Mouse (Mus musculus): ENCODE results near the gene Thegl. TPM values are rescaled to one million over a fixed set of nuclear protein-coding genes. Genes with fewer than 3 reads are reported as not detected.
A peak's percentile ranks its signal among the peaks of the same experiment; 100 is the strongest.

Thegl gene
- polyA plus RNA-seq, 1 experiment from 2014 or later = 0.08 TPM

DNA sequence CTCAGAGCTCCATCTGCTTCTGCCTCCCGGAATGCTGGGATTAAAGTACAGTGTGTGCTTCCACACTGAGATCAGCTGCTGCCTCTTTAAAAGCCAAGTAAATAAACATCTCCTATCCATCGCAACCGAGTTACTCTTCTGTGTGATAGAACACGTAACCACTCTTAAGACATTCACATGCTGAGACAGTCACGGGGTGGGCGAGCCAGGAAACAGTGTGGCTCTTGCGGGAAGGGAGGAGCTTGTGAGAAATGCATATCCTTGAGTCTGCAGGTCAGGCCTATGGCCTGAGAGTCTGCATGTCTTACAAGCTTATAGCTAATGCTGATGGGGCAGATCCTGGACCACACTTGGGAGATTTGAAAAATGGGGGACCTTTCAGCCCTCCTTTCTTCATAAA, 70.7 kb downstream of the Thegl start:
- no peaks in the 10 kb centered on the region for H3K36me3 ChIP-seq (ENCODE audit: control insufficient read depth, insufficient read depth, low read length)
- no peak overlapping the region for H3K27ac ChIP-seq (ENCODE audit: low read length)
- no peaks in the 10 kb centered on the region for H3K4me1 ChIP-seq (ENCODE audit: control insufficient read depth, insufficient read depth, low read length)
- no peak for ATAC-seq (ENCODE audit: insufficient read depth, low FRiP score)
- no peak overlapping the region for H3K4me3 ChIP-seq (replicated peaks; ENCODE audit: low read length)
- WGBS = 81% methylated on average over 7 of the region's 7 CpGs
- H3K9ac ChIP-seq (ENCODE audit: low read length) = no peak overlapping the region
- no peaks in the 10 kb centered on the region for H3K27me3 ChIP-seq (ENCODE audit: control insufficient read depth, insufficient read depth, low read length)
- no peaks in the 10 kb centered on the region for H3K9me3 ChIP-seq (replicated peaks; ENCODE audit: control insufficient read depth, low read length)
- H3K4me2 ChIP-seq (ENCODE audit: low read depth, low read length) = no peak overlapping the region

GRCm38 (mm10) chr5:77087122-77087521, 71.3 kb downstream of the Thegl start:
- Histone ChIP-seq H3K27me3 (ENCODE audit: control insufficient read depth, insufficient read depth, low read length) (no peaks in the 10 kb centered on the region), H3K27ac (ENCODE audit: low read length) (no peak overlapping the region), H3K36me3 (ENCODE audit: control insufficient read depth, insufficient read depth, low read length) (no peaks in the 10 kb centered on the region), H3K9me3 (replicated peaks; ENCODE audit: control insufficient read depth, low read length) (no peaks in the 10 kb centered on the region), H3K9ac (ENCODE audit: low read length) (no peak overlapping the region), H3K4me2 (ENCODE audit: low read depth, low read length) (no peak overlapping the region), H3K4me3 (replicated peaks; ENCODE audit: low read length) (no peak overlapping the region), H3K4me1 (ENCODE audit: control insufficient read depth, insufficient read depth, low read length) (no peaks in the 10 kb centered on the region)
- 79% methylated on average over 3 of the region's 3 CpGs for WGBS
- no peak for ATAC-seq (ENCODE audit: insufficient read depth, low FRiP score)

- no peak overlapping the region for H3K4me2 ChIP-seq (ENCODE audit: low read depth, low read length)
- H3K9ac ChIP-seq (ENCODE audit: low read length) = no peak overlapping the region
- H3K4me3 ChIP-seq (replicated peaks; ENCODE audit: low read length) = no peak overlapping the region
- H3K36me3 ChIP-seq (ENCODE audit: control insufficient read depth, insufficient read depth, low read length) = no peaks in the 10 kb centered on the region
- WGBS = 60% methylated on average over 1 of the region's 1 CpGs
- H3K4me1 ChIP-seq (ENCODE audit: control insufficient read depth, insufficient read depth, low read length) = peaks cover 4% of the 10 kb centered on the region; the same call in 1 of the 2 replicates
- no peak overlapping the region for H3K27ac ChIP-seq (ENCODE audit: low read length)
- no peaks in the 10 kb centered on the region for H3K9me3 ChIP-seq (replicated peaks; ENCODE audit: control insufficient read depth, low read length)
- ATAC-seq (ENCODE audit: insufficient read depth, low FRiP score) = no peak
- no peaks in the 10 kb centered on the region for H3K27me3 ChIP-seq (ENCODE audit: control insufficient read depth, insufficient read depth, low read length)
Measured at GRCm38 (mm10) chr5:77089294-77089693, 73.5 kb downstream of the Thegl start.

- Histone ChIP-seq H3K9ac (ENCODE audit: low read length) (no peak overlapping the region), H3K27me3 (ENCODE audit: control insufficient read depth, insufficient read depth, low read length) (no peaks in the 10 kb centered on the region), H3K4me3 (replicated peaks; ENCODE audit: low read length) (no peak overlapping the region), H3K4me2 (ENCODE audit: low read depth, low read length) (no peak overlapping the region), H3K4me1 (ENCODE audit: control insufficient read depth, insufficient read depth, low read length) (peaks cover 4% of the 10 kb centered on the region; the same call in 1 of the 2 replicates), H3K27ac (ENCODE audit: low read length) (no peak overlapping the region), H3K36me3 (ENCODE audit: control insufficient read depth, insufficient read depth, low read length) (no peaks in the 10 kb centered on the region), H3K9me3 (replicated peaks; ENCODE audit: control insufficient read depth, low read length) (no peaks in the 10 kb centered on the region)
- ATAC-seq (ENCODE audit: insufficient read depth, low FRiP score) = no peak
- WGBS = 83% methylated on average over 8 of the region's 8 CpGs
Measured at GRCm38 (mm10) chr5:77089901-77090300, 74.1 kb downstream of the Thegl start.

- no peak for ATAC-seq (ENCODE audit: insufficient read depth, low FRiP score)
- 66% methylated on average over 5 of the region's 5 CpGs for WGBS
- peaks cover 4% of the 10 kb centered on the region; the same call in 1 of the 2 replicates for H3K4me1 ChIP-seq (ENCODE audit: control insufficient read depth, insufficient read depth, low read length)
- no peak overlapping the region for H3K4me3 ChIP-seq (replicated peaks; ENCODE audit: low read length)
- H3K9ac ChIP-seq (ENCODE audit: low read length) = no peak overlapping the region
- H3K27ac ChIP-seq (ENCODE audit: low read length) = no peak overlapping the region
- no peaks in the 10 kb centered on the region for H3K9me3 ChIP-seq (replicated peaks; ENCODE audit: control insufficient read depth, low read length)
- no peaks in the 10 kb centered on the region for H3K36me3 ChIP-seq (ENCODE audit: control insufficient read depth, insufficient read depth, low read length)
- H3K4me2 ChIP-seq (ENCODE audit: low read depth, low read length) = no peak overlapping the region
- H3K27me3 ChIP-seq (ENCODE audit: control insufficient read depth, insufficient read depth, low read length) = no peaks in the 10 kb centered on the region
Measured at GRCm38 (mm10) chr5:77090521-77091096, 74.8 kb downstream of the Thegl start.

DNA sequence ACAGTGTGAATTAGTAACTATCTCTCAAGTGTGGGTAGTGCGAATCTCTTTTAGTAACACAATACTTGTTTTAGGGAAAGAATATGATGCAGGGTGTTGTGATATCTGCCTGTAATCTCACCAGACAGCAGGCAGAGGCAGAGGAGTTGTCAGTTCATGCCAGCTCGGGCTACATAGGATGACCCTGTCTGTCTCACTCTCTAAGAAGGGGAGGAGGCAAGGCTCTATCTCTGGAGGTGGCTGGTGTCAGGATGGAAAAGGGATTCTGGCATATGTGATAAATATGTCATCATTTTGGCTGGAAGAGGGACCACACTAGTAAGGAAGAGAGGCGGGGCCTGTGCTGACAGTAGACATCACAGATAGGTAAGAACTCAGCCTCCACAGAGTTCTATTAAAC, 76.1 kb downstream of the Thegl start:
- H3K27ac ChIP-seq (ENCODE audit: low read length) = no peak overlapping the region
- 79% methylated on average over 3 of the region's 3 CpGs for WGBS
- no peak for ATAC-seq (ENCODE audit: insufficient read depth, low FRiP score)
- H3K9ac ChIP-seq (ENCODE audit: low read length) = no peak overlapping the region
- H3K27me3 ChIP-seq (ENCODE audit: control insufficient read depth, insufficient read depth, low read length) = no peaks in the 10 kb centered on the region
- H3K4me3 ChIP-seq (replicated peaks; ENCODE audit: low read length) = no peak overlapping the region
- no peaks in the 10 kb centered on the region for H3K9me3 ChIP-seq (replicated peaks; ENCODE audit: control insufficient read depth, low read length)
- H3K4me2 ChIP-seq (ENCODE audit: low read depth, low read length) = no peak overlapping the region
- H3K36me3 ChIP-seq (ENCODE audit: control insufficient read depth, insufficient read depth, low read length) = no peaks in the 10 kb centered on the region
- peaks cover 4% of the 10 kb centered on the region; the same call in 1 of the 2 replicates for H3K4me1 ChIP-seq (ENCODE audit: control insufficient read depth, insufficient read depth, low read length)

DNA sequence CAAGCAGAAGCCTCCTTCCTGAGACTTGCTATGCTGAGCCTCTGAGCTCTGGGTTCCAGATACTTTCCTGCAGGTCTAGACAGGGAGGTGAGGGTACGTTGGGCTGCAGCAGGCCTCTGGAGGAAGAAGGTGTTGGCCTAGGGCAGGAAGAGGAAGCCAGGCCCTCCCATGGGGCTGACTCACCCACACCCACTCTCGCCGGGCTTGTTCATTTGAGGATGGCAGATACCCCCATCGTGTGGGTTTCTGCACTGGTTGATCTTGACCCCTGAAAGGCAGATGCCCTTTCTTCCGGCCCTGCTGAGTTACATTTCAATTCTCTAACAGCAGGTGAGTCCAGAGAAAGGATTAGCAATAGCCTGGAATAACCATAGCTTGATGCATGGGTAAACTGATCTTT, 76.7 kb downstream of the Thegl start:
- Histone ChIP-seq H3K9ac (ENCODE audit: low read length) (no peak overlapping the region), H3K27ac (ENCODE audit: low read length) (no peak overlapping the region), H3K4me3 (replicated peaks; ENCODE audit: low read length) (no peak overlapping the region), H3K27me3 (ENCODE audit: control insufficient read depth, insufficient read depth, low read length) (no peaks in the 10 kb centered on the region), H3K9me3 (replicated peaks; ENCODE audit: control insufficient read depth, low read length) (no peaks in the 10 kb centered on the region), H3K4me1 (ENCODE audit: control insufficient read depth, insufficient read depth, low read length) (peaks cover 4% of the 10 kb centered on the region; the same call in 1 of the 2 replicates), H3K36me3 (ENCODE audit: control insufficient read depth, insufficient read depth, low read length) (no peaks in the 10 kb centered on the region), H3K4me2 (ENCODE audit: low read depth, low read length) (no peak overlapping the region)
- ATAC-seq (ENCODE audit: insufficient read depth, low FRiP score) = no peak
- 79% methylated on average over 5 of the region's 5 CpGs for WGBS

DNA sequence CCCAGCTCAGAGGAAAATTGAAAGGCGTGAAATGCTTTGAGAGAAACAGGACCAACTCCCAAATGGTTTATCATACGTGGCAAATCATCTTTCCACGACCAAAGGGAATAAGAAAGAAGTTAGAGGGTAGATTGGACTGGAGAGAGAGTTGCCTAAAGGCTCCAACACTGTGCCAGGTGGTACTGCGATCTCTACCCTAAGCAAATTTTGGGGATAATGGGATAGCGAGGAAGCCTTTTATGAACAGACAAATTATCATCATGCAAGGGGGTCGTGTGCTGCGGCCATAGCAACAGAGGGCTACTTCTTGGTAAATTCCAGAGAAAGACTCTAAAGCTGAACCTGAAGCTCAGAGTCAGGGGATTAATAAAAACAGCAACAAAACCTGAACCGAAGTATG, 78.1 kb downstream of the Thegl start:
- Histone ChIP-seq H3K27me3 (ENCODE audit: control insufficient read depth, insufficient read depth, low read length) (no peaks in the 10 kb centered on the region), H3K4me2 (ENCODE audit: low read depth, low read length) (peak overlapping the region; percentile 99), H3K4me1 (ENCODE audit: control insufficient read depth, insufficient read depth, low read length) (peaks cover 4% of the 10 kb centered on the region; the same call in 1 of the 2 replicates), H3K27ac (ENCODE audit: low read length) (no peak overlapping the region), H3K4me3 (replicated peaks; ENCODE audit: low read length) (peak overlapping the region; percentile 57), H3K9me3 (replicated peaks; ENCODE audit: control insufficient read depth, low read length) (no peaks in the 10 kb centered on the region), H3K9ac (ENCODE audit: low read length) (no peak overlapping the region), H3K36me3 (ENCODE audit: control insufficient read depth, insufficient read depth, low read length) (no peaks in the 10 kb centered on the region)
- WGBS = 44% methylated on average over 8 of the region's 8 CpGs
- ATAC-seq (ENCODE audit: insufficient read depth, low FRiP score) = no peak

DNA sequence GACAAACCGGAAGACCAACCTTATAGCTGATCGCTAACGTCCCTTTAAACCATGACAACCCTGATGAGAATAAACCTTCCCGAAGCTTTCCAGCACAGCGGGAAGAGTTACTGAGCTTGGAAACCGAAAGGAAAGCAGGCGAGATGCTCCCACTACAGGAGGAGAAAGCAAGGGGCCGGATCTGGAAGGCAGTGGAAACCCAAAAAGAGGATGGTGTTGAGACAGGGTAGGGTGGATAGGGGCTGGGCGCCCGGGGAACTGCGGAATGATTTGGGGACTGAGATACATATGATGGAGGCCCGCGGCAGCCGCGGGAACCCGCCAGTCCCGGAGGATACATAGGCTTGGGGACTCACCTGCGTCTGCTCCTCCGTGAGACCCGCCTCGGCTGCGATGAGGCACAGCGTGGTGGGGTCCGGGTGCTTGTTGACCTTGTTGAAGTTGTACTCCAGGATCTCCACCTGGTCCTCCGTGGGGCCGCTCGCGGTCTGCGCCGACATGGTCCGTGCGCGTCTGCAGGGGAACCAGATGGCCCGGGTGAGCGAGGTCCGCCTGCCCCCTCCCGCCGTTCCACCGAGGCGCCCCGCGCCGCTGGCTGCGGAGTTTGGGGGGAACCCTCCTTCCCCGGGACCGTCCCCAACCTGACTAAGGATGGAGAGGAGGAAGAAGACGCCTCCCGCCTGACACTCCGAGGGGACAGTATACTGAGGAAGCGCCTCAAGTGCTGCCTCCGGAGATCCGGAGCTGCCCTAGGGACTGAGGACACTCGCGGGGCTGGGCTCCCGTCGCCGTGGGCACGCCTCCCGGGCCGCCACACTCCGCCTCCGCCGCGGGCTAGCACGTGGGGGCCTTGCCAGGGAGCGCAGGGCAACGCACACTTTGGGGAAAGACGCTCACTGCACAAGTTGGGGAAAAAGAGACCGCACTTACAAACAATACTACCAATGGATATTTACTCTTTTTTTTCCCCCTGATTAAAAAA, 79.0 kb downstream of the Thegl start:
- Histone ChIP-seq H3K9ac (ENCODE audit: low read length) (peak overlapping the region; percentile 72), H3K36me3 (ENCODE audit: control insufficient read depth, insufficient read depth, low read length) (no peaks in the 10 kb centered on the region), H3K4me1 (ENCODE audit: control insufficient read depth, insufficient read depth, low read length) (peaks cover 4% of the 10 kb centered on the region; the same call in 1 of the 2 replicates), H3K9me3 (replicated peaks; ENCODE audit: control insufficient read depth, low read length) (no peaks in the 10 kb centered on the region), H3K4me3 (replicated peaks; ENCODE audit: low read length) (peak overlapping the region; percentile 57), H3K27ac (ENCODE audit: low read length) (no peak overlapping the region), H3K4me2 (ENCODE audit: low read depth, low read length) (peak overlapping the region; percentile 99), H3K27me3 (ENCODE audit: control insufficient read depth, insufficient read depth, low read length) (no peaks in the 10 kb centered on the region)
- peak; percentile 76; the same call in 1 of the 2 replicates for ATAC-seq (ENCODE audit: insufficient read depth, low FRiP score)
- under 1% methylated on average over 68 of the region's 69 CpGs for WGBS
